Mouse (Mus musculus) thymus, adult 2 months (tissue): ENCODE data around the gene Pspn.

Experiments used
- CTCF ChIP-seq: fragments of 200-500 bp; IDR thresholded peaks from 2 replicates; pipeline ENCODE4 v1.5.1; 2012; ENCODE audit warnings: mild to moderate bottlenecking, control low read depth, low read length, moderate library complexity, borderline replicate concordance; ENCODE audit not compliant: control insufficient read depth, poor library complexity, insufficient read depth; ENCODE audit errors: extremely low read depth
- POLR2A ChIP-seq: fragments of 200-500 bp; IDR thresholded peaks from 2 replicates; pipeline ENCODE4 v1.6.1; 2012; ENCODE audit warnings: mild to moderate bottlenecking, low read length, control low read depth, moderate library complexity; ENCODE audit not compliant: control insufficient read depth, poor library complexity, insufficient read depth; ENCODE audit errors: extremely low read depth

- TF ChIP-seq CTCF, result no peak
- TF ChIP-seq POLR2A, result no peak
These were observed 39.2 kb upstream of the Pspn start for GRCm38 (mm10) chr17:57038978-57039377.
